Mouse (Mus musculus): ENCODE results near the gene Kbtbd12.

The Kbtbd12 gene

DNA sequence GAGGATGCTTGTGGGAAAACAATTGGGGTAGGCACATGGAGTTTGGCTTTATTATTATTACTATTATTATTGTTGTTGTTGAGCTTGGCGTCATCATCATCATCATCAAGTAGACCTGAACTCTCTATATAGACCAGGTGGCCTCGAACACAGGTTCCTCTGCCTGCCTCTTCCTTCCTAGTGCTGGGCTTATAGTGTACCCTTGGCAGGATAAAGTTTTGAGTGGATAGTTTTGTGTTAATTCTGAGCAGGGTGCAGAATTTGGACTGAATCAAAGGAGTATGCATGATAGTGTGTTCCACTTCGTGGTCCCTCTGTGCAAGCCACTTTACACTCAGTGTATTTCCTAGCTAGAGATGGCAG, 137.4 kb downstream of the Kbtbd12 start:
- DNase-seq (ENCODE audit: low read depth): no peak

- DNase-seq (ENCODE audit: low read depth): no peak
These were observed 138.0 kb downstream of the Kbtbd12 start for GRCm38 (mm10) chr6:88499481-88500404.

Data from c-Kit-positive CD71-positive TER-119-negative erythroid progenitor cells, embryonic 14.5 days (primary cell).